Mouse (Mus musculus) heart, embryonic 14.5 days (tissue): ENCODE results near the gene Ppp1r12a. TPM values are rescaled to one million over a fixed set of nuclear protein-coding genes. Genes with fewer than 3 reads are reported as not detected.
A peak's percentile ranks its signal among the peaks of the same experiment; 100 is the strongest.

Experiments
- ATAC-seq: fragments of 200-750 bp; cut with Nextera tagmentation; 2 replicates; pipeline ENCODE4 v1.8.0; 2017; ENCODE audit warnings: low read depth, moderate TSS enrichment; ENCODE audit not compliant: insufficient number of reproducible peaks, insufficient read depth, low FRiP score
- H3K27ac ChIP-seq, 2 experiments: fragments of 200-500 bp in 1 of 2; fragments of 300-500 bp in 1 of 2; sonication (generic) in 1 of 2; replicated peaks in 1 of 2; 2 replicates each; pipeline ENCODE4 v1.5.1; 2012 to 2014; ENCODE audit warnings: low read depth in 2 of 2, low read length in 2 of 2, control low read depth in 1 of 2, mild to moderate bottlenecking in 1 of 2, mixed read lengths in 1 of 2; ENCODE audit not compliant: control insufficient read depth in 1 of 2, insufficient read depth in 1 of 2
- H3K27me3 ChIP-seq: fragments of 300-500 bp; sonication (generic); 2 replicates; pipeline ENCODE4 v1.6.1; 2014; ENCODE audit warnings: mild to moderate bottlenecking, low read length, control low read depth; ENCODE audit not compliant: control insufficient read depth, insufficient read depth
- H3K36me3 ChIP-seq: fragments of 300-500 bp; sonication (generic); 2 replicates; pipeline ENCODE4 v1.6.1; 2014; ENCODE audit warnings: mild to moderate bottlenecking, control low read depth, low read length, mixed read lengths; ENCODE audit not compliant: control insufficient read depth, insufficient read depth
- H3K4me1 ChIP-seq, 2 experiments: fragments of 200-500 bp in 1 of 2; fragments of 300-500 bp in 1 of 2; sonication (generic) in 1 of 2; 2 replicates each; pipeline ENCODE4 v1.6.1; 2012 to 2014; ENCODE audit warnings: low read length in 2 of 2, control low read depth in 1 of 2, mixed read lengths in 1 of 2; ENCODE audit not compliant: control insufficient read depth in 2 of 2, insufficient read depth in 2 of 2
- H3K4me2 ChIP-seq: fragments of 300-500 bp; sonication (generic); 2 replicates; pipeline ENCODE4 v1.6.1; 2014; ENCODE audit warnings: mild to moderate bottlenecking, low read length
- H3K4me3 ChIP-seq, 2 experiments: fragments of 200-500 bp in 1 of 2; fragments of 300-500 bp in 1 of 2; sonication (generic) in 1 of 2; 2 replicates each; pipeline ENCODE4 v1.5.1; 2012 to 2014; ENCODE audit warnings: low read length in 2 of 2, mild to moderate bottlenecking in 2 of 2, control low read depth in 1 of 2, low read depth in 1 of 2, moderate library complexity in 1 of 2; ENCODE audit not compliant: control insufficient read depth in 1 of 2, insufficient read depth in 1 of 2
- H3K9ac ChIP-seq: fragments of 300-500 bp; sonication (generic); 2 replicates; pipeline ENCODE4 v1.6.1; 2014; ENCODE audit warnings: mild to moderate bottlenecking, low read length
- H3K9me3 ChIP-seq: fragments of 300-500 bp; sonication (generic); 2 replicates; pipeline ENCODE4 v1.6.1; 2016; ENCODE audit warnings: low read length, control low read depth; ENCODE audit not compliant: control insufficient read depth
- WGBS: fragments of 180-500 bp; shearing (Covaris S2); extraction: QIAGEN DNeasy Blood & Tissue Kit; methylation state at CpG from one replicate; pipeline ENCODE4 v1.1.7; 2014; 5-methylcytosine and 5-hydroxymethylcytosine counted together
- polyA plus RNA-seq: library from polyadenylated mRNA; unstranded; fragments of >200 nt; fragmentation: Nextera tagmentation; extraction: Ambion mirVana; gene quantifications from 2 replicates; pipeline ENCODE4 v1.2.1, GENCODE M21; 2014

Ppp1r12a gene
- polyA plus RNA-seq, 1 experiment from 2014 or later: 108 TPM

- H3K9ac ChIP-seq: no peak overlapping the region
- no peak overlapping the region for H3K27ac ChIP-seq
- H3K4me3 ChIP-seq: no peak overlapping the region
- H3K4me2 ChIP-seq: no peak overlapping the region
- peaks cover 18 to 67% of the 10 kb centered on the region in 2 experiments for H3K4me1 ChIP-seq
- H3K9me3 ChIP-seq: no peaks in the 10 kb centered on the region
- H3K36me3 ChIP-seq: no peaks in the 10 kb centered on the region
- H3K27me3 ChIP-seq: no peaks in the 10 kb centered on the region
- ATAC-seq: no peak
- WGBS: 59% methylated on average over 2 of the region's 2 CpGs
Observed at GRCm38 (mm10) chr10:108175885-108176284, 13.9 kb downstream of the Ppp1r12a start.

- H3K4me3 ChIP-seq: no peak overlapping the region
- no peaks in the 10 kb centered on the region for H3K36me3 ChIP-seq
- no peaks in the 10 kb centered on the region for H3K9me3 ChIP-seq
- WGBS: 74% methylated on average over 6 of the region's 6 CpGs
- no peak for ATAC-seq
- no peak overlapping the region; a peak in 1 of 4 replicates for H3K27ac ChIP-seq
- no peak overlapping the region for H3K4me2 ChIP-seq
- H3K9ac ChIP-seq: no peak overlapping the region
- peaks cover 12 to 53% of the 10 kb centered on the region in 2 experiments for H3K4me1 ChIP-seq
- no peaks in the 10 kb centered on the region for H3K27me3 ChIP-seq
Observed at GRCm38 (mm10) chr10:108178285-108178848, 16.4 kb downstream of the Ppp1r12a start.

- Histone ChIP-seq H3K36me3 (no peaks in the 10 kb centered on the region), H3K9me3 (no peaks in the 10 kb centered on the region), H3K27me3 (no peaks in the 10 kb centered on the region), H3K9ac (peak overlapping the region; percentile 6; the same call in 1 of the 2 replicates), H3K4me1 (peaks cover 8 to 49% of the 10 kb centered on the region in 2 experiments), H3K27ac (peak overlapping the region; percentile 69 to 73), H3K4me3 (no peak overlapping the region), H3K4me2 (peak overlapping the region; percentile 28)
- 10% methylated on average over 3 of the region's 3 CpGs for WGBS
- ATAC-seq: no peak
Observed at GRCm38 (mm10) chr10:108179404-108179803, 17.4 kb downstream of the Ppp1r12a start.

GRCm38 (mm10) chr10:108180313-108180712 is 18.3 kb downstream of the Ppp1r12a start:
- Histone ChIP-seq H3K9ac (no peak overlapping the region), H3K9me3 (no peaks in the 10 kb centered on the region), H3K4me2 (no peak overlapping the region), H3K27me3 (no peaks in the 10 kb centered on the region), H3K4me1 (peaks cover 7 to 51% of the 10 kb centered on the region in 2 experiments), H3K36me3 (no peaks in the 10 kb centered on the region), H3K4me3 (no peak overlapping the region), H3K27ac (no peak overlapping the region)
- ATAC-seq: no peak
- WGBS: 85% methylated on average over 2 of the region's 2 CpGs

GRCm38 (mm10) chr10:108181893-108182292 is 19.9 kb downstream of the Ppp1r12a start:
- no peak overlapping the region for H3K4me3 ChIP-seq
- 81% methylated on average over 3 of the region's 3 CpGs for WGBS
- H3K4me1 ChIP-seq: peaks cover 6 to 44% of the 10 kb centered on the region in 2 experiments
- H3K36me3 ChIP-seq: no peaks in the 10 kb centered on the region
- H3K4me2 ChIP-seq: no peak overlapping the region
- no peak for ATAC-seq
- H3K27me3 ChIP-seq: no peaks in the 10 kb centered on the region
- no peak overlapping the region for H3K9ac ChIP-seq
- H3K27ac ChIP-seq: no peak overlapping the region
- no peaks in the 10 kb centered on the region for H3K9me3 ChIP-seq

- 89% methylated on average over 4 of the region's 4 CpGs for WGBS
- H3K4me3 ChIP-seq: no peak overlapping the region
Observed at GRCm38 (mm10) chr10:108182386-108182785, 20.4 kb downstream of the Ppp1r12a start.

GRCm38 (mm10) chr10:108184763-108185162 is 22.8 kb downstream of the Ppp1r12a start:
- H3K4me3 ChIP-seq: no peak overlapping the region
- H3K4me2 ChIP-seq: no peak overlapping the region
- H3K36me3 ChIP-seq: no peaks in the 10 kb centered on the region
- H3K4me1 ChIP-seq: peaks cover 2 to 38% of the 10 kb centered on the region in 2 experiments
- no peak overlapping the region for H3K27ac ChIP-seq
- WGBS: 67% methylated on average over 8 of the region's 8 CpGs
- no peak for ATAC-seq
- no peak overlapping the region for H3K9ac ChIP-seq
- H3K27me3 ChIP-seq: no peaks in the 10 kb centered on the region
- no peaks in the 10 kb centered on the region for H3K9me3 ChIP-seq

More at GRCm38 (mm10) chr10:108182386-108182785, 20.4 kb downstream of the Ppp1r12a start:
- H3K36me3 ChIP-seq: no peaks in the 10 kb centered on the region
- no peak overlapping the region for H3K4me2 ChIP-seq
- no peaks in the 10 kb centered on the region for H3K9me3 ChIP-seq
- no peak overlapping the region for H3K9ac ChIP-seq
- no peaks in the 10 kb centered on the region for H3K27me3 ChIP-seq
- H3K4me1 ChIP-seq: peaks cover 6 to 44% of the 10 kb centered on the region in 2 experiments
- ATAC-seq: no peak
- H3K27ac ChIP-seq: no peak overlapping the region

- WGBS: 55% methylated on average over 3 of the region's 3 CpGs
- no peak for ATAC-seq
- H3K4me3 ChIP-seq: no peak overlapping the region
- H3K9ac ChIP-seq: no peak overlapping the region
- no peak overlapping the region for H3K4me2 ChIP-seq
- no peaks in the 10 kb centered on the region for H3K27me3 ChIP-seq
- peaks cover 2 to 38% of the 10 kb centered on the region in 2 experiments for H3K4me1 ChIP-seq
- 0 out of 4 replicates have a peak overlapping the region, but pooled peaks of 1 of the 2 experiments have one; percentile 37 for H3K27ac ChIP-seq
- H3K9me3 ChIP-seq: no peaks in the 10 kb centered on the region
- no peaks in the 10 kb centered on the region for H3K36me3 ChIP-seq
Observed at GRCm38 (mm10) chr10:108185265-108185664, 23.3 kb downstream of the Ppp1r12a start.
